Mouse (Mus musculus) neural tube, embryonic 11.5 days (tissue): ENCODE measurements around the gene Fryl. TPM values are rescaled to one million over a fixed set of nuclear protein-coding genes. Genes with fewer than 3 reads are reported as not detected.

Source experiments
- ATAC-seq: fragments of 200-750 bp; cut with Nextera tagmentation; 2 replicates; pipeline ENCODE4 v1.8.0; 2017; ENCODE audit warnings: moderate number of reproducible peaks, mild to moderate bottlenecking, moderate TSS enrichment, moderate library complexity; ENCODE audit not compliant: insufficient read depth, low FRiP score, low TSS enrichment
- DNase-seq: peaks from one replicate; pipeline ENCODE4 v3.0.0-alpha.2; 2015; ENCODE audit warnings: low spot score
- H3K27ac ChIP-seq: fragments of 300-500 bp; sonication (generic); 2 replicates; pipeline ENCODE4 v1.5.1; 2014; ENCODE audit warnings: low read depth, mild to moderate bottlenecking, low read length
- H3K27me3 ChIP-seq: fragments of 300-500 bp; sonication (generic); 2 replicates; pipeline ENCODE4 v1.6.1; 2014; ENCODE audit warnings: mild to moderate bottlenecking, low read length, mixed read lengths; ENCODE audit not compliant: control insufficient read depth, insufficient read depth
- H3K36me3 ChIP-seq: fragments of 300-500 bp; sonication (generic); 2 replicates; pipeline ENCODE4 v1.6.1; 2014; ENCODE audit warnings: mild to moderate bottlenecking, low read length, moderate library complexity, mixed read lengths; ENCODE audit not compliant: control insufficient read depth, insufficient read depth
- H3K4me1 ChIP-seq: fragments of 300-500 bp; sonication (generic); 2 replicates; pipeline ENCODE4 v1.6.1; 2014; ENCODE audit warnings: low read length, mixed read lengths; ENCODE audit not compliant: control insufficient read depth, insufficient read depth
- H3K4me2 ChIP-seq: fragments of 300-500 bp; sonication (generic); 2 replicates; pipeline ENCODE4 v1.6.1; 2014; ENCODE audit warnings: low read depth, mild to moderate bottlenecking, moderate library complexity
- H3K4me3 ChIP-seq: fragments of 300-500 bp; sonication (generic); 2 replicates; pipeline ENCODE4 v1.5.1; 2014; ENCODE audit warnings: low read depth, low read length
- H3K9ac ChIP-seq: fragments of 300-500 bp; sonication (generic); 2 replicates; pipeline ENCODE4 v1.6.1; 2014; ENCODE audit warnings: mild to moderate bottlenecking, low read length
- H3K9me3 ChIP-seq: fragments of 300-500 bp; sonication (generic); 2 replicates; pipeline ENCODE4 v1.6.1; 2016; ENCODE audit warnings: low read length; ENCODE audit not compliant: control insufficient read depth
- WGBS: fragments of 180-500 bp; shearing (Covaris S2); extraction: QIAGEN DNeasy Blood & Tissue Kit; methylation state at CpG from one replicate; pipeline ENCODE4 v1.1.7; 2014; 5-methylcytosine and 5-hydroxymethylcytosine counted together
- polyA plus RNA-seq: library from polyadenylated mRNA; unstranded; fragments of >200 nt; fragmentation: Nextera tagmentation; extraction: Ambion mirVana; gene quantifications from 2 replicates; pipeline ENCODE4 v1.2.1, GENCODE M21; 2014

The Fryl gene
- polyA plus RNA-seq, 1 experiment from 2014 or later = 41.7 TPM

GRCm38 (mm10) chr5:73286603-73287002 lies 30.2 kb upstream of the Fryl start:
- H3K27me3 ChIP-seq = no peaks in the 10 kb centered on the region
- H3K9me3 ChIP-seq = no peaks in the 10 kb centered on the region
- 88% methylated on average over 5 of the region's 5 CpGs for WGBS
- no peaks in the 10 kb centered on the region for H3K4me1 ChIP-seq
- H3K4me3 ChIP-seq = no peak overlapping the region
- H3K9ac ChIP-seq = no peak overlapping the region
- no peak for DNase-seq
- H3K27ac ChIP-seq = no peak overlapping the region
- ATAC-seq = no peak
- H3K36me3 ChIP-seq = no peaks in the 10 kb centered on the region
- H3K4me2 ChIP-seq = no peak overlapping the region

- H3K27ac ChIP-seq = no peak overlapping the region
- H3K36me3 ChIP-seq = no peaks in the 10 kb centered on the region
- H3K27me3 ChIP-seq = no peaks in the 10 kb centered on the region
- no peak overlapping the region for H3K9ac ChIP-seq
- 85% methylated on average over 3 of the region's 3 CpGs for WGBS
- H3K4me3 ChIP-seq = no peak overlapping the region
- DNase-seq (no peak), ATAC-seq (no peak)
- no peaks in the 10 kb centered on the region for H3K4me1 ChIP-seq
- no peak overlapping the region for H3K4me2 ChIP-seq
- H3K9me3 ChIP-seq = no peaks in the 10 kb centered on the region
Measured at GRCm38 (mm10) chr5:73285470-73285978, 29.1 kb upstream of the Fryl start.

GRCm38 (mm10) chr5:73284046-73284445 lies 27.6 kb upstream of the Fryl start:
- Histone ChIP-seq H3K9ac (no peak overlapping the region), H3K9me3 (no peaks in the 10 kb centered on the region), H3K4me3 (no peak overlapping the region), H3K4me2 (no peak overlapping the region), H3K27me3 (no peaks in the 10 kb centered on the region), H3K4me1 (0 out of 2 replicates have a peak, but pooled peaks cover 3% of the 10 kb centered on the region), H3K36me3 (no peaks in the 10 kb centered on the region), H3K27ac (no peak overlapping the region)
- ATAC-seq (no peak), DNase-seq (no peak)

- 69% methylated on average over 4 of the region's 4 CpGs for WGBS
Measured at GRCm38 (mm10) chr5:73280567-73280850, 24.1 kb upstream of the Fryl start.

GRCm38 (mm10) chr5:73279732-73280566 lies 23.5 kb upstream of the Fryl start:
- WGBS = 48% methylated on average over 4 of the region's 4 CpGs
- Histone ChIP-seq H3K27me3 (no peaks in the 10 kb centered on the region), H3K4me2 (no peak overlapping the region), H3K4me1 (0 out of 2 replicates have a peak, but pooled peaks cover 3% of the 10 kb centered on the region), H3K4me3 (no peak overlapping the region), H3K27ac (no peak overlapping the region), H3K36me3 (no peaks in the 10 kb centered on the region), H3K9me3 (no peaks in the 10 kb centered on the region), H3K9ac (no peak overlapping the region)
- no peak for ATAC-seq
- no peak for DNase-seq

More at GRCm38 (mm10) chr5:73280567-73280850, 24.1 kb upstream of the Fryl start:
- no peaks in the 10 kb centered on the region for H3K9me3 ChIP-seq
- no peak overlapping the region for H3K27ac ChIP-seq
- ATAC-seq (no peak), DNase-seq (no peak)
- no peak overlapping the region for H3K9ac ChIP-seq
- H3K4me3 ChIP-seq = no peak overlapping the region
- 0 out of 2 replicates have a peak, but pooled peaks cover 3% of the 10 kb centered on the region for H3K4me1 ChIP-seq
- H3K4me2 ChIP-seq = no peak overlapping the region
- H3K36me3 ChIP-seq = no peaks in the 10 kb centered on the region
- H3K27me3 ChIP-seq = no peaks in the 10 kb centered on the region

GRCm38 (mm10) chr5:73279190-73279589 lies 22.8 kb upstream of the Fryl start:
- H3K4me2 ChIP-seq = no peak overlapping the region
- DNase-seq (no peak), ATAC-seq (no peak)
- H3K27me3 ChIP-seq = no peaks in the 10 kb centered on the region
- H3K27ac ChIP-seq = no peak overlapping the region
- no peak overlapping the region for H3K4me3 ChIP-seq
- H3K36me3 ChIP-seq = no peaks in the 10 kb centered on the region
- H3K9me3 ChIP-seq = no peaks in the 10 kb centered on the region
- 55% methylated on average over 10 of the region's 10 CpGs for WGBS
- no peak overlapping the region for H3K9ac ChIP-seq
- 0 out of 2 replicates have a peak, but pooled peaks cover 3% of the 10 kb centered on the region for H3K4me1 ChIP-seq

- WGBS = 93% methylated on average over 2 of the region's 2 CpGs
- no peak for ATAC-seq
- Histone ChIP-seq H3K27me3 (no peaks in the 10 kb centered on the region), H3K4me1 (0 out of 2 replicates have a peak, but pooled peaks cover 3% of the 10 kb centered on the region), H3K9me3 (no peaks in the 10 kb centered on the region), H3K4me2 (no peak overlapping the region), H3K36me3 (no peaks in the 10 kb centered on the region), H3K9ac (no peak overlapping the region), H3K27ac (no peak overlapping the region), H3K4me3 (no peak overlapping the region)
- no peak for DNase-seq
Measured at GRCm38 (mm10) chr5:73274941-73275340, 18.5 kb upstream of the Fryl start.

- 72% methylated on average over 4 of the region's 4 CpGs for WGBS
- Histone ChIP-seq H3K4me2 (no peak overlapping the region), H3K4me3 (no peak overlapping the region), H3K36me3 (no peaks in the 10 kb centered on the region), H3K9me3 (no peaks in the 10 kb centered on the region), H3K27me3 (no peaks in the 10 kb centered on the region), H3K4me1 (no peaks in the 10 kb centered on the region), H3K27ac (no peak overlapping the region), H3K9ac (no peak overlapping the region)
- ATAC-seq = no peak
- DNase-seq = no peak
Measured at GRCm38 (mm10) chr5:73273171-73273570, 16.8 kb upstream of the Fryl start.

GRCm38 (mm10) chr5:73270612-73271011 lies 14.2 kb upstream of the Fryl start:
- H3K4me1 ChIP-seq = no peaks in the 10 kb centered on the region
- H3K36me3 ChIP-seq = no peaks in the 10 kb centered on the region
- WGBS = 80% methylated on average over 6 of the region's 6 CpGs
- no peak overlapping the region for H3K9ac ChIP-seq
- no peaks in the 10 kb centered on the region for H3K27me3 ChIP-seq
- DNase-seq (no peak), ATAC-seq (no peak)
- H3K9me3 ChIP-seq = no peaks in the 10 kb centered on the region
- H3K4me2 ChIP-seq = no peak overlapping the region
- no peak overlapping the region for H3K27ac ChIP-seq
- H3K4me3 ChIP-seq = no peak overlapping the region
